Mouse (Mus musculus): Measurements from ENCODE around the gene Supt7l. TPM values are rescaled to one million over a fixed set of nuclear protein-coding genes. Genes with fewer than 3 reads are reported as not detected.

The Supt7l gene
- total RNA-seq, 1 experiment: 22.4 TPM

DNA sequence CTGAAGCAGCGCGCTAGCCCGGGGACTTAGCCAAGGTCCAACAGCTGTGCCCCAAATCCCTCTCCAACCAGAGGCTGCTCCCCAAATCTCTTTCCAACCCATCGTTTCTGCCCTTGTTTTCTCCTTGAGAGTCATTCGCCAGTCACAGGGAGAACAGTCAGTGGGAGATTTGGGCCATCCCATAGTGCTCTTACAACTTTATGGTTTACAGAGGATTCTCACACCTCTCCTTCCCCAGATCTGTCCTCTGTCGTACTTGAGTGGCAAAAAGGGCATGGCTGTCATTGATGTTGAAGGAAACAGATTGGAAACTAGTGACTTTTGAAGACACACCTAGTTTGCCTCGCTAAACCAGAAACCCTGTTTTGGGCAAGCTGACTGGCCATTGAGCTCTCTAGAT lies 36.3 kb upstream of the Supt7l start:
- Histone ChIP-seq H3K9me3 (ENCODE audit: control insufficient read depth, insufficient read depth, low read depth, low read length) (no peaks in the 10 kb centered on the region), H3K4me3 (ENCODE audit: insufficient read depth in 1 of 2, low read depth in 1 of 2, low read length in 2 of 2, poor library complexity in 1 of 2, severe bottlenecking in 1 of 2) (no peak overlapping the region), H3K4me1 (ENCODE audit: control insufficient read depth in 2 of 2, insufficient read depth in 2 of 2, low read length in 2 of 2, poor library complexity in 1 of 2) (peaks cover 3 to 25% of the 10 kb centered on the region in 2 experiments; a peak in 2 of 4 replicates), H3K9ac (ENCODE audit: insufficient read depth, low read depth, low read length, poor library complexity, severe bottlenecking) (no peak overlapping the region), H3K36me3 (ENCODE audit: control insufficient read depth, insufficient read depth, low read length, poor library complexity, severe bottlenecking) (peaks cover 3% of the 10 kb centered on the region; the same call in 1 of the 2 replicates), H3K27ac (ENCODE audit: insufficient read depth, low read depth, low read length, poor library complexity, severe bottlenecking) (no peak overlapping the region)
- in situ Hi-C loops (cut with MboI; ENCODE audit: low sequenced_read_pairs in 2 of 2, unreplicated experiment in 2 of 2): no loop called here
- no peak for TF ChIP-seq HCFC1 (IDR thresholded peaks at IDR 0.05; ENCODE audit: borderline replicate concordance, insufficient read depth, low read length)
- TF ChIP-seq ZC3H11A (IDR thresholded peaks at IDR 0.05; ENCODE audit: borderline replicate concordance, low read depth, low read length): no peak
- no peak for TF ChIP-seq MAFK (IDR thresholded peaks at IDR 0.05; ENCODE audit: insufficient read depth, low read depth, low read length)
- TF ChIP-seq ZNF384 (IDR thresholded peaks at IDR 0.05; ENCODE audit: low read depth, low read length): no peak
- TF ChIP-seq CHD2 (IDR thresholded peaks at IDR 0.05; ENCODE audit: low read depth, low read length): no peak
- no peak for DNase-seq (ENCODE audit: low read depth, low spot score)

DNA sequence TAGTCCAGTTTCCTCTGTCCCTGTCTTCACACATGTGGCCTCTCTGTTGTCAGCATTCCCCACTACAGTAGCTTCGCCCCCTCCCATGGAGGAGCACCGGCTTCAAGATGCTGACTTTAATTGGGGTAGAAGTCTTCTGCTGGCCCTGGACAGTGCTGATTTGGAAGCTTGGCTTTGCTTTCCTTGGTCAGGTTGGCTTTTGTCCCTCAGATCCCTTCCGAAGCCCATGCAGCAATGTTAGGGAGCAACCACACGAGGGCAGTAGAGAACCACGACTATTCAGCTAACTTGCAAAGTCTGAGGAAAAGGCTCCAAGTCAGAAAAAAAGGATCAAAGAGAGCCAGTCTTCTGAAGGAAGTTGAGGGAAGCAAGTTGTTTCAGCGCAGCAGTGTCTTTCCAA lies 35.9 kb upstream of the Supt7l start:
- TF ChIP-seq MAFK (IDR thresholded peaks at IDR 0.05; ENCODE audit: insufficient read depth, low read depth, low read length): no peak
- no peak for TF ChIP-seq ZC3H11A (IDR thresholded peaks at IDR 0.05; ENCODE audit: borderline replicate concordance, low read depth, low read length)
- peak; percentile 53; the same call in 1 of the 2 replicates for TF ChIP-seq ZNF384 (IDR thresholded peaks at IDR 0.05; ENCODE audit: low read depth, low read length)
- Histone ChIP-seq H3K9ac (ENCODE audit: insufficient read depth, low read depth, low read length, poor library complexity, severe bottlenecking) (no peak overlapping the region), H3K4me1 (ENCODE audit: control insufficient read depth in 2 of 2, insufficient read depth in 2 of 2, low read length in 2 of 2, poor library complexity in 1 of 2) (peaks cover 3 to 25% of the 10 kb centered on the region in 2 experiments; a peak in 2 of 4 replicates), H3K36me3 (ENCODE audit: control insufficient read depth, insufficient read depth, low read length, poor library complexity, severe bottlenecking) (peaks cover 3% of the 10 kb centered on the region; the same call in 1 of the 2 replicates), H3K9me3 (ENCODE audit: control insufficient read depth, insufficient read depth, low read depth, low read length) (no peaks in the 10 kb centered on the region), H3K27ac (ENCODE audit: insufficient read depth, low read depth, low read length, poor library complexity, severe bottlenecking) (no peak overlapping the region), H3K4me3 (ENCODE audit: insufficient read depth in 1 of 2, low read depth in 1 of 2, low read length in 2 of 2, poor library complexity in 1 of 2, severe bottlenecking in 1 of 2) (no peak overlapping the region)
- DNase-seq (ENCODE audit: low read depth, low spot score): peak; percentile 69
- in situ Hi-C loops (cut with MboI; ENCODE audit: low sequenced_read_pairs in 2 of 2, unreplicated experiment in 2 of 2): no loop called here

DNA sequence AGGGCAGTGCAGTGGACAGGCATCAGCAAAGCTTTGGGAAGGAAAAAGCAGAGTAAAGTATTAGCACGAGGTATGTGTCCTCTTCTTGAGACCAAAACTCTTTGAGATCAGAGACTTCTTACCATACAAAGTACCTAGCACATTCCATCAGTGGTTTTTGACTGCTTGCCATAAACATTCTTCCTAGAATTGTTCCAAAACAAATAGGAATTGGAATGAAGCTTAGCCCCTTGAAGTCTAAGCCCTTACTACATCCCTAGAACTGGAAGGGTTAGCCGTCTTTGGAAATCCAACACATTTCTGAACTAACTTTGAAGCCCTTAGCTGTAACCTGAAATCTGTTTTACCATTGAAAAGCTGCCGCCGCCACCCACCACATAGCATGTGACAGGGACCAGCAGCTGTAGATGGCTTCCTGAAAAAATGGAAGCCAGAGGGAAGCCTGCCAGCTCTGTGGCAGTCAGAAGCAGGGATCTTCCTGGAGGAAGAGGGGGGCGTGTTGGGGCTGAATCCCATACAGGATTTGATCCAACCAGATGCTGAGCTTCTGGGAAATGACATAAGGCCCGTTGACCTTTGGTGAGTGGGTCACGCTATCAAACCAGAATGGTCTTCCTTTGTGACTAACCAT lies 34.5 kb upstream of the Supt7l start:
- no peak overlapping the region for H3K9ac ChIP-seq (ENCODE audit: insufficient read depth, low read depth, low read length, poor library complexity, severe bottlenecking)
- peaks cover 3 to 27% of the 10 kb centered on the region in 2 experiments; a peak in 2 of 4 replicates for H3K4me1 ChIP-seq (ENCODE audit: control insufficient read depth in 2 of 2, insufficient read depth in 2 of 2, low read length in 2 of 2, poor library complexity in 1 of 2)
- no peak overlapping the region for H3K4me3 ChIP-seq (ENCODE audit: insufficient read depth in 1 of 2, low read depth in 1 of 2, low read length in 2 of 2, poor library complexity in 1 of 2, severe bottlenecking in 1 of 2)
- H3K27ac ChIP-seq (ENCODE audit: insufficient read depth, low read depth, low read length, poor library complexity, severe bottlenecking): no peak overlapping the region
- TF ChIP-seq MAFK (IDR thresholded peaks at IDR 0.05; ENCODE audit: insufficient read depth, low read depth, low read length) (no peak), ZNF384 (IDR thresholded peaks at IDR 0.05; ENCODE audit: low read depth, low read length) (no peak), CHD2 (IDR thresholded peaks at IDR 0.05; ENCODE audit: low read depth, low read length) (no peak), ZC3H11A (IDR thresholded peaks at IDR 0.05; ENCODE audit: borderline replicate concordance, low read depth, low read length) (no peak), HCFC1 (IDR thresholded peaks at IDR 0.05; ENCODE audit: borderline replicate concordance, insufficient read depth, low read length) (no peak)
- DNase-seq (ENCODE audit: low read depth, low spot score): no peak
- H3K36me3 ChIP-seq (ENCODE audit: control insufficient read depth, insufficient read depth, low read length, poor library complexity, severe bottlenecking): peaks cover 4% of the 10 kb centered on the region; the same call in 1 of the 2 replicates
- in situ Hi-C loops (cut with MboI; ENCODE audit: low sequenced_read_pairs in 2 of 2, unreplicated experiment in 2 of 2): no loop called here
- no peaks in the 10 kb centered on the region for H3K9me3 ChIP-seq (ENCODE audit: control insufficient read depth, insufficient read depth, low read depth, low read length)

- Histone ChIP-seq H3K36me3 (ENCODE audit: control insufficient read depth, insufficient read depth, low read length, poor library complexity, severe bottlenecking) (peaks cover 8% of the 10 kb centered on the region; the same call in 1 of the 2 replicates), H3K4me3 (ENCODE audit: insufficient read depth in 1 of 2, low read depth in 1 of 2, low read length in 2 of 2, poor library complexity in 1 of 2, severe bottlenecking in 1 of 2) (no peak overlapping the region), H3K4me1 (ENCODE audit: control insufficient read depth in 2 of 2, insufficient read depth in 2 of 2, low read length in 2 of 2, poor library complexity in 1 of 2) (peaks cover 3 to 27% of the 10 kb centered on the region in 2 experiments; a peak in 2 of 4 replicates), H3K27ac (ENCODE audit: insufficient read depth, low read depth, low read length, poor library complexity, severe bottlenecking) (no peak overlapping the region), H3K9ac (ENCODE audit: insufficient read depth, low read depth, low read length, poor library complexity, severe bottlenecking) (no peak overlapping the region), H3K9me3 (ENCODE audit: control insufficient read depth, insufficient read depth, low read depth, low read length) (no peaks in the 10 kb centered on the region)
- no peak for DNase-seq (ENCODE audit: low read depth, low spot score)
- in situ Hi-C loops (cut with MboI; ENCODE audit: low sequenced_read_pairs in 2 of 2, unreplicated experiment in 2 of 2): no loop called here
- TF ChIP-seq ZNF384 (IDR thresholded peaks at IDR 0.05; ENCODE audit: low read depth, low read length): no peak
- TF ChIP-seq MAFK (IDR thresholded peaks at IDR 0.05; ENCODE audit: insufficient read depth, low read depth, low read length): no peak
- no peak for TF ChIP-seq CHD2 (IDR thresholded peaks at IDR 0.05; ENCODE audit: low read depth, low read length)
- TF ChIP-seq HCFC1 (IDR thresholded peaks at IDR 0.05; ENCODE audit: borderline replicate concordance, insufficient read depth, low read length): no peak
Observed at GRCm38 (mm10) chr5:31560352-31560751, 32.7 kb upstream of the Supt7l start.
